Mouse (Mus musculus) adrenal gland, postnatal 14 days (tissue): Measurements from ENCODE around the gene Pla2g2c. TPM values are rescaled to one million over a fixed set of nuclear protein-coding genes. Genes with fewer than 3 reads are reported as not detected.

ENCODE experiments used
- total RNA-seq: library from RNA; stranded (reverse); gene quantifications from 2 replicates; pipeline ENCODE4 v1.2.3, GENCODE M21; 2021

Pla2g2c gene
- total RNA-seq, 1 experiment from 2014 or later, result not detected

Other genes with a start within 250 kb of the Pla2g2c start
- not detected in 2 replicates for gene Vwa5b1, start 88.9 kb upstream of the Pla2g2c start, total RNA-seq
- gene Ubxn10, start 12.4 kb downstream of the Pla2g2c start, total RNA-seq, result 0.89 and 1.1 TPM in 2 replicates
- 13.7 and 14.3 TPM in 2 replicates for gene Pla2g2f, start 32.8 kb downstream of the Pla2g2c start, total RNA-seq
- gene Pla2g2d, start 50.9 kb downstream of the Pla2g2c start, total RNA-seq, result 1.1 and 10.7 TPM in 2 replicates
- gene Pla2g5, start 138.7 kb downstream of the Pla2g2c start, total RNA-seq, result 9.2 and 13.2 TPM in 2 replicates
- not detected in 2 replicates for gene Gm13030, start 149.2 kb downstream of the Pla2g2c start, total RNA-seq
- 1.2 and 1.4 TPM in 2 replicates for gene Pla2g2e, start 153.2 kb downstream of the Pla2g2c start, total RNA-seq
- 11.0 and 12.1 TPM in 2 replicates for gene Otud3, start 189.2 kb downstream of the Pla2g2c start, total RNA-seq
- gene Rnf186, start 242.3 kb downstream of the Pla2g2c start, total RNA-seq, result not detected in 2 replicates
- gene Tmco4, start 248.1 kb downstream of the Pla2g2c start, total RNA-seq, result 14.0 and 15.8 TPM in 2 replicates